Mouse (Mus musculus) kidney, adult 2 months (tissue): ENCODE results near the gene Vwf. TPM values are rescaled to one million over a fixed set of nuclear protein-coding genes. Genes with fewer than 3 reads are reported as not detected.
A peak's percentile ranks its signal among the peaks of the same experiment; 100 is the strongest.

Source experiments
- DNase-seq: peaks from one replicate; pipeline ENCODE4 v3.0.0; 2021
- H3K27ac ChIP-seq: fragments of 200-500 bp; 2 replicates; pipeline ENCODE4 v1.5.1; 2012; ENCODE audit warnings: low read depth, low read length, control low read depth, inconsistent platforms; ENCODE audit not compliant: insufficient read depth
- H3K27me3 ChIP-seq: fragments of 200-500 bp; replicated peaks from 2 replicates; pipeline ENCODE4 v1.6.1; 2012; ENCODE audit warnings: mild to moderate bottlenecking, moderate library complexity, low read length, inconsistent platforms; ENCODE audit not compliant: control insufficient read depth, insufficient read depth
- H3K36me3 ChIP-seq: fragments of 200-500 bp; 2 replicates; pipeline ENCODE4 v1.6.1; 2012; ENCODE audit warnings: mild to moderate bottlenecking, moderate library complexity, low read length, inconsistent platforms; ENCODE audit not compliant: control insufficient read depth, insufficient read depth
- H3K4me1 ChIP-seq: fragments of 200-500 bp; 2 replicates; pipeline ENCODE4 v1.6.1; 2011; ENCODE audit warnings: low read length; ENCODE audit not compliant: control insufficient read depth, insufficient read depth
- H3K4me3 ChIP-seq: fragments of 200-500 bp; 2 replicates; pipeline ENCODE4 v1.5.1; 2011; ENCODE audit warnings: mild to moderate bottlenecking, low read depth, low read length, control low read depth; ENCODE audit not compliant: insufficient read depth
- CTCF ChIP-seq: fragments of 200-500 bp; conservative IDR thresholded peaks from 2 replicates; pipeline ENCODE4 v1.5.1; 2011; ENCODE audit warnings: low read depth, mild to moderate bottlenecking, control low read depth, low read length, moderate library complexity, mixed read lengths; ENCODE audit not compliant: insufficient read depth, insufficient read length
- POLR2A ChIP-seq: fragments of 200-500 bp; IDR thresholded peaks from one replicate; pipeline ENCODE4 v1.6.1; 2011; ENCODE audit warnings: low read depth, low read length, control low read depth
- WGBS: fragments of 180-500 bp; shearing (Covaris S2); methylation state at CpG from one replicate; pipeline ENCODE4 v1.1.7; 2018; 5-methylcytosine and 5-hydroxymethylcytosine counted together
- polyA plus RNA-seq: library from polyadenylated mRNA; depleted of rRNA; stranded (reverse); fragments of >200 nt; gene quantifications from 2 replicates; pipeline ENCODE4 v1.2.3, GENCODE M21; 2012

Gene Vwf
- polyA plus RNA-seq, 1 experiment, result 14.6 TPM

DNA sequence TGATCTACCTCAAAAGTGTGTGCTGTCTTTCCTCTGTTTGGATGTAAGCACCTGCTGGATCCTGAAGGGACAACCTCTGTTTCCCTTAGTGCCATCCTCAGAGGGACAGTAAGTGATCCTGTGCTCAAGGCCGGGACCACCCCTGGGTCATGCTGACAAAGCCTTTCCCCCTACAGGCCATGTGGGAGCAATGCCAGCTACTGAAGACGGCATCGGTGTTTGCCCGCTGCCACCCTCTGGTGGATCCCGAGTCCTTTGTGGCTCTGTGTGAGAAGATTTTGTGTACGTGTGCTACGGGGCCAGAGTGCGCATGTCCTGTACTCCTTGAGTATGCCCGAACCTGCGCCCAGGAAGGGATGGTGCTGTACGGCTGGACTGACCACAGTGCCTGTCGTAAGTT is 41.7 kb downstream of the Vwf start:
- no peak for DNase-seq
- no peak overlapping the region for H3K4me3 ChIP-seq
- TF ChIP-seq CTCF (no peak), POLR2A (no peak)
- no peak overlapping the region for H3K27ac ChIP-seq
- H3K36me3 ChIP-seq, result no peaks in the 10 kb centered on the region
- 86% methylated on average over 12 of the region's 12 CpGs for WGBS
- no peaks in the 10 kb centered on the region for H3K27me3 ChIP-seq
- H3K4me1 ChIP-seq, result no peaks in the 10 kb centered on the region

DNA sequence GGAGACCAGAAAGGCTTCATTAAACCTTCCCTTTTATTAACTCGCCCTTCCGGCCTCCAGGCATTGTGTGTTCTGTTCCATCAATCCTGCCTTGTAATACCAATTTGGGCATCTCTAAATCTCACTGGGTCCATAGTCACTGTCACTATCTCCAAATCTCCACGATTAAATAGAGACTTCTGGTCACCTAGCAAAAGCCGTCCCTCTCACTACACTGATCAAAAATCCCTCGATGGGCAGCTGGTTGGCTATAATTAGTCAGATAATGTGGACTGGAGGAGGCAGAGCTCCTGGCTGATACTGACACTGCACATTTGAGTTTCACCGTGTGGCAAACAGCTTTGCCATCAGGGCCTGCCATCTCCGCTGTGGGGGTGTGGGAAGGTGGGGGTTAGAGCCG is 42.5 kb downstream of the Vwf start:
- no peak overlapping the region for H3K27ac ChIP-seq
- no peak overlapping the region for H3K4me3 ChIP-seq
- TF ChIP-seq POLR2A (no peak), CTCF (no peak)
- 79% methylated on average over 8 of the region's 8 CpGs for WGBS
- no peak for DNase-seq
- H3K36me3 ChIP-seq, result no peaks in the 10 kb centered on the region
- no peaks in the 10 kb centered on the region for H3K4me1 ChIP-seq
- no peaks in the 10 kb centered on the region for H3K27me3 ChIP-seq

DNA sequence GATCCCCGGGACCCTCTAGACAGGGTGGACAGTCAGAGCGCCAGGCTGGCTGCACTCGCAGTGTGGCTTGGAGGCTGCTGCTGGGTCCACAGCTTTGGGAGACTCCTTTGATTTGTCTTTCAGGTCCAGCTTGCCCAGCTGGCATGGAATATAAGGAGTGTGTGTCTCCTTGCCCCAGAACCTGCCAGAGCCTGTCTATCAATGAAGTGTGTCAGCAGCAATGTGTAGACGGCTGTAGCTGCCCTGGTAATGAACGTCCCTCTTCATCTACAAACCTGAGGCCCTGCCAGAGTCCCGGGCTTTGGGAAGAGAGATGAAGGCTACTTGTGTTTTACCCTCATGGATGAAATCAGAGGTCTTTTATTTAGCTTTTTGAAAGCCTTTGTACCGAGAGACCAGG is 43.5 kb downstream of the Vwf start:
- WGBS, result 92% methylated on average over 7 of the region's 7 CpGs
- no peaks in the 10 kb centered on the region for H3K4me1 ChIP-seq
- H3K36me3 ChIP-seq, result no peaks in the 10 kb centered on the region
- DNase-seq, result no peak
- no peak for TF ChIP-seq CTCF
- no peak for TF ChIP-seq POLR2A
- H3K4me3 ChIP-seq, result no peak overlapping the region
- H3K27me3 ChIP-seq, result no peaks in the 10 kb centered on the region
- no peak overlapping the region for H3K27ac ChIP-seq

DNA sequence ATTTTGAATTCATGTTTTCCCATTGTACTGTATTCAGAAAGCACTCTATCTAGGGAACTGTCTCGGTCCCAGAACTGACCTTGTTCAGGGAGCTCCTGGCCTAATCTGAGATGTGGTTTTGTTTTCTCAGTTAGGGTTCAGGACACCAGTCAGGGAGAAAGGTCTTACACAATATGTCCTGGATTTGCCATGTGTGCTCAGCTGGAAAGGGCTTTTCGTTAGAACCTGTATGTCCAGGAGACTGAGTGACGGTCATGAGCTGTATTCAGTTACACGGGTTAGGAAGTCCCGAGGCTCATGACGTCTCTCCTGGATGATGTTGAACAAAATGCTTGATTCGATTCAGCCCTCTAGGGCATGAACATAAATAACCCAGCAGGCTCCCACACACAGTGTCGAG is 43.9 kb downstream of the Vwf start:
- Histone ChIP-seq H3K4me1 (no peaks in the 10 kb centered on the region), H3K27ac (no peak overlapping the region), H3K27me3 (no peaks in the 10 kb centered on the region), H3K36me3 (no peaks in the 10 kb centered on the region), H3K4me3 (no peak overlapping the region)
- WGBS, result 62% methylated on average over 8 of the region's 8 CpGs
- no peak for TF ChIP-seq CTCF
- no peak for TF ChIP-seq POLR2A
- no peak for DNase-seq

DNA sequence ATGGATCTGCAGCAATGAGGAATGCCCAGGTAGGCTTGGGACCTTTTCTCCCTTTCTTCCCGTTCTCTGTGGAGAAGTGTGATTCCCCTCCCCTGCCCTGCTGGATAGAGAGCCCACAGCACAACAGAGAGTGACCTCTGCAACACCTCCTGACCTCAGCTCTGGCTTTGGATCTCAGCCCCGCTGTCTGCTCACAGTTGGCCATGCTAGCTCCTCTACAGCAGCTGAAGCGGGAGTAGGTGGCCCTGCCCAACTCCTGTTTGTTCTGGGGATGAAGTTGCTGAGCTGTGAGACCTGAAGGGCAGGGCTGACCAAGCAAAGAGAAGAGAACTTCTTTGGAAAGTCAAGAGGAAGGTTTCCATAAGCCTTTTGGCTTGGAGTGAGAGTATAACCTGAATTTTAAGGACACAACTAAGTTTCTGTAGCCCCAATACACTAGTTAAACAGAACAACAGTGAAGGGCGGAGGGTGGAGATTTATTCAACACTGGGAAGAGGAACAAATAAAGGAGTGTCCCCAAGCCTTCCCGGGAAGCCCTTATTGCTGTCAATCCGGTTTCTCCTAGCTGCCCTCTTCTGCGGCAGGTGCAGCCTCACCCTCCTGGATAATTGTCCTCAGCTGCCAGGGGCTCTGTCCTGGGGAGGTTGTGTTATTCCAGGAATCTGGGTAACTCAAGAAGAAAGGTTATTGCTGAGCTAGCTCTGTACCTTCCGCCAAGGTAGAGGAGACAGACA is 45.2 kb downstream of the Vwf start:
- Histone ChIP-seq H3K36me3 (no peaks in the 10 kb centered on the region), H3K4me1 (no peaks in the 10 kb centered on the region), H3K4me3 (no peak overlapping the region), H3K27ac (no peak overlapping the region), H3K27me3 (no peaks in the 10 kb centered on the region)
- 59% methylated on average over 8 of the region's 8 CpGs for WGBS
- no peak for TF ChIP-seq CTCF
- TF ChIP-seq POLR2A, result no peak
- DNase-seq, result peak; percentile 43

DNA sequence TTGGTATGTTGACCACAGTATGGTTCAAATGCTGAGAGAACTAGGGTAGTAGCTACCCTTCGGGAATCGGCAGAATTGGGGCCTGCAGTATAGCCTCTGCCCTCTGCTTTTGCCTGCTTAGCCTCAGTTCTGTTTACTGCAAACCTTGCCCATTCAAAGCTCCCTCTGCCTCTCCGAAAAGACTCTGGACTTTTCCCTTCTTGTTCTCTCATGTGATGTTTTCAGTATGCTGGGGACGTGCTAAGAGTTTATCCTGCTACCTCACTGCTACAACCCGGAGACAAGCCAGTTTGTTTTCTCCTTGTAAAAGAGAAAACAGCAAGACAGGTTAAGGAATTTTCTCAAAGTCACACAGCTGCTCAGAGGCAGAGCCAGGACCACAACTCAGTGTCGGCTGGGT is 46.0 kb downstream of the Vwf start:
- WGBS, result 61% methylated on average over 6 of the region's 6 CpGs
- Histone ChIP-seq H3K36me3 (no peaks in the 10 kb centered on the region), H3K27ac (no peak overlapping the region), H3K4me3 (no peak overlapping the region), H3K27me3 (no peaks in the 10 kb centered on the region), H3K4me1 (peaks cover 2% of the 10 kb centered on the region; the same call in 1 of the 2 replicates)
- DNase-seq, result peak; percentile 76
- TF ChIP-seq CTCF (no peak), POLR2A (no peak)

DNA sequence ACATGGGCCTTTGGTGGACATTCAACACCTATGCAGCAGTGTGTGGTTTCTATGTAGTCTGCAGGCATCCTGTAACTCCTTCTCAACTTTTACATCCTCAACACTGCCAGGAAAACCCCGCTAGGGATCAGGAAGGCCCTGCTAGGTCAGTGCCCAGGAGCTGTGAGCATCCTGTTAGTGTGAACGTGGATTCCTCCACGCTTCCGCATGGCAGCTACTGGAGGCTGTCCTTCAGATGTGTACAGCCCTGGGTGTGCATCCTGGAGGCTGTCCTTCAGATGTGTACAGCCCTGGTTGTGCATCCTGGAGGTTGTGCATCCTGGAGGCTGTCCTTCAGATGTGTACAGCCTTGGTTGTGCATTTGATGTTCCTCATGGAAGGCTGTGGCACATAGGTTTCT is 47.7 kb downstream of the Vwf start:
- WGBS, result 79% methylated on average over 4 of the region's 4 CpGs
- no peaks in the 10 kb centered on the region for H3K36me3 ChIP-seq
- H3K27me3 ChIP-seq, result no peaks in the 10 kb centered on the region
- DNase-seq, result no peak
- no peak for TF ChIP-seq CTCF
- no peak for TF ChIP-seq POLR2A
- H3K4me3 ChIP-seq, result no peak overlapping the region
- peaks cover 3% of the 10 kb centered on the region; the same call in 1 of the 2 replicates for H3K4me1 ChIP-seq
- H3K27ac ChIP-seq, result no peak overlapping the region

DNA sequence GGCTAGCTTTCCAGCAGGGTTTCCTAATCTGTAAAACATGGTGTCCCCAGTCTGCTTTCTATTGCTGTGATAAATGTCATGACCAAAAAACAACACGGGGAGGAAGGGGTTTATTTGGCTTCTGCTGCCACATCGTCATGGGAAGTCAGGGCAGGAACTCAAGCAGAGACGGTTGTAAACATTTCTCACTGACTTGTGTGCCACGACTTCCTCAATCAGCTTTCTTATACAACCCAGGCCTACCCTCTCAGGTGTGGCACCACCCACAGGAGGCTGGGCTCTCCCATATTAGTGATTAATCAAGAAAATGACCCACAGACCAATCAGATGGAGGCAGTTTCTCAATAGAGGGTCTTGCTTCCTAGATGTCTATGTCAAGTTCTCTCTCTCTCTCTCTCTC is 48.3 kb downstream of the Vwf start:
- TF ChIP-seq POLR2A (no peak), CTCF (no peak)
- H3K4me3 ChIP-seq, result no peak overlapping the region
- no peak for DNase-seq
- no peaks in the 10 kb centered on the region for H3K36me3 ChIP-seq
- WGBS, result 39% methylated on average over 4 of the region's 4 CpGs
- no peak overlapping the region for H3K27ac ChIP-seq
- H3K4me1 ChIP-seq, result peaks cover 3% of the 10 kb centered on the region; the same call in 1 of the 2 replicates
- H3K27me3 ChIP-seq, result no peaks in the 10 kb centered on the region
